Mouse (Mus musculus): ENCODE results near the gene Sept12. TPM values are rescaled to one million over a fixed set of nuclear protein-coding genes. Genes with fewer than 3 reads are reported as not detected.

Sept12 gene
- polyA plus RNA-seq, 1 experiment from 2014 or later = not detected

DNA sequence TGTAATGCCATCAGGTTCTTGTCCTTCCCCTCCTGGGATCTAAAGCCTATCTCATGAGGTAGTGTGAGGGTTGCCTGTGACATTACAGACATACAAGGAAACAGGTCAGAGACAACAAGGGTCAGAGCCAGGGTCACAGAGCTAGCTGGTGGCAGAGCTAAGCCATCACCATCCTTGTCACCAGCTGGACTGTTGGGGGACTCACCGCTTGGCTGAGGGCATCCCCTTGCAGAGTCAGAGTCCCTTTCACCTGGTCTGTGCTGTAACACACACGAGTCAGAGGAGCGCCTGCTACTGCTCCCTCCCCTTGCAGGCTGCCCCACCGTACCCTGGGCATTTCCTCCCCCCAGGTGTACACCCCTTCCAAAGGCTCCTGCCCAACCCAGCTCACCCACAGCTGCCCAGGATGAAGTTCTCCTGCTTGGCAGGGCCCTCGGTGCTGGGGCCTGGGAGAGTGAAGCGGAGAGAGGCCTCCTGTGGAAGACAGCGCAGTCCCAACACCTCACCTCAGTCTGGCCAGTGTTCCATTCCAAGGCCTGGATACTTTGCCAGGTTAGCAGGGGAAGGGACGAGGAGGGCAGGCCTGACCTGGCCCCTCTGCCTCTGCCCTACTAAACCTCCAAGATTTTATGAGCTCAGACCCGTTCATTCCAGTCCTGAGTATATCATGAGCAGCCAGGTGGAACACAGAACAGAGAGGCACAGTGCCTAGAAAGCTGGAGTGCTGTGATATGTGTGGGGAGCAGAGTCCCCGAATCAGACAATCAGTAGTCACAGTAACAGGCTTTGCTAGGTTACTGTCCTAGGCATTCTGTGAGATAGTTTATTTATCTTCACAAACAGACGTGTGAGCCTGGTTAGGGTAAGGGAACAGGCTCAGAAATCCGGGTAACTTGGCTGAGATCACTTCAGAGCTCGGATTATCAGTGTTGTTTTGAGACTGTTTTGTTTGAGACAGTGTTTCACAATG lies 14.7 kb upstream of the Sept12 start:
- ATAC-seq (ENCODE audit: low FRiP score) (no peak), DNase-seq (ENCODE audit: low spot score) (no peak)
- Histone ChIP-seq H3K4me2 (replicated peaks) (peak overlapping the region; percentile 64), H3K27me3 (ENCODE audit: control insufficient read depth, insufficient read depth, low read length) (no peaks in the 10 kb centered on the region), H3K27ac (peak overlapping the region; percentile 79; the same call in 1 of the 2 replicates), H3K36me3 (replicated peaks; ENCODE audit: control insufficient read depth, insufficient read depth) (peaks cover 38% of the 10 kb centered on the region), H3K4me3 (replicated peaks; ENCODE audit: low read length) (peak overlapping the region; percentile 55), H3K9ac (peak overlapping the region; percentile 65), H3K9me3 (ENCODE audit: control insufficient read depth, low read length) (no peaks in the 10 kb centered on the region), H3K4me1 (replicated peaks; ENCODE audit: control insufficient read depth, insufficient read depth, low read length) (peaks cover 7% of the 10 kb centered on the region; the same call in 1 of the 2 replicates)
- WGBS = 56% methylated on average over 13 of the region's 13 CpGs

- Histone ChIP-seq H3K36me3 (replicated peaks; ENCODE audit: control insufficient read depth, insufficient read depth) (peaks cover 28% of the 10 kb centered on the region), H3K9ac (no peak overlapping the region), H3K9me3 (ENCODE audit: control insufficient read depth, low read length) (no peaks in the 10 kb centered on the region), H3K4me3 (replicated peaks; ENCODE audit: low read length) (no peak overlapping the region), H3K4me1 (replicated peaks; ENCODE audit: control insufficient read depth, insufficient read depth, low read length) (peaks cover 7% of the 10 kb centered on the region; the same call in 1 of the 2 replicates), H3K4me2 (replicated peaks) (no peak overlapping the region), H3K27me3 (ENCODE audit: control insufficient read depth, insufficient read depth, low read length) (no peaks in the 10 kb centered on the region), H3K27ac (no peak overlapping the region)
- DNase-seq (ENCODE audit: low spot score) (no peak), ATAC-seq (ENCODE audit: low FRiP score) (no peak)
- 91% methylated on average over 7 of the region's 7 CpGs for WGBS
These were observed 13.6 kb upstream of the Sept12 start for GRCm38 (mm10) chr16:5011285-5011684.

GRCm38 (mm10) chr16:5010371-5010935 lies 12.8 kb upstream of the Sept12 start:
- DNase-seq (ENCODE audit: low spot score) = no peak
- H3K4me3 ChIP-seq (replicated peaks; ENCODE audit: low read length) = no peak overlapping the region
- no peak overlapping the region for H3K9ac ChIP-seq

GRCm38 (mm10) chr16:5008076-5008475 lies 10.4 kb upstream of the Sept12 start:
- DNase-seq (ENCODE audit: low spot score) (no peak), ATAC-seq (ENCODE audit: low FRiP score) (no peak)
- WGBS = 85% methylated on average over 12 of the region's 12 CpGs
- H3K4me3 ChIP-seq (replicated peaks; ENCODE audit: low read length) = no peak overlapping the region
- H3K27me3 ChIP-seq (ENCODE audit: control insufficient read depth, insufficient read depth, low read length) = no peaks in the 10 kb centered on the region
- H3K4me1 ChIP-seq (replicated peaks; ENCODE audit: control insufficient read depth, insufficient read depth, low read length) = peaks cover 7% of the 10 kb centered on the region; the same call in 1 of the 2 replicates
- H3K4me2 ChIP-seq (replicated peaks) = no peak overlapping the region
- no peak overlapping the region for H3K9ac ChIP-seq
- H3K9me3 ChIP-seq (ENCODE audit: control insufficient read depth, low read length) = no peaks in the 10 kb centered on the region
- H3K36me3 ChIP-seq (replicated peaks; ENCODE audit: control insufficient read depth, insufficient read depth) = peaks cover 8% of the 10 kb centered on the region; the same call in 1 of the 2 replicates
- H3K27ac ChIP-seq = no peak overlapping the region

More at GRCm38 (mm10) chr16:5010371-5010935, 12.8 kb upstream of the Sept12 start:
- Histone ChIP-seq H3K27ac (no peak overlapping the region), H3K36me3 (replicated peaks; ENCODE audit: control insufficient read depth, insufficient read depth) (peaks cover 19% of the 10 kb centered on the region), H3K9me3 (ENCODE audit: control insufficient read depth, low read length) (no peaks in the 10 kb centered on the region), H3K4me2 (replicated peaks) (no peak overlapping the region), H3K4me1 (replicated peaks; ENCODE audit: control insufficient read depth, insufficient read depth, low read length) (peaks cover 7% of the 10 kb centered on the region; the same call in 1 of the 2 replicates), H3K27me3 (ENCODE audit: control insufficient read depth, insufficient read depth, low read length) (no peaks in the 10 kb centered on the region)
- 82% methylated on average over 10 of the region's 10 CpGs for WGBS
- ATAC-seq (ENCODE audit: low FRiP score) = no peak

GRCm38 (mm10) chr16:5007492-5007891 lies 9.8 kb upstream of the Sept12 start:
- Histone ChIP-seq H3K36me3 (replicated peaks; ENCODE audit: control insufficient read depth, insufficient read depth) (peaks cover 8% of the 10 kb centered on the region; the same call in 1 of the 2 replicates), H3K4me2 (replicated peaks) (no peak overlapping the region), H3K4me1 (replicated peaks; ENCODE audit: control insufficient read depth, insufficient read depth, low read length) (peaks cover 6% of the 10 kb centered on the region; the same call in 1 of the 2 replicates), H3K9ac (no peak overlapping the region), H3K27me3 (ENCODE audit: control insufficient read depth, insufficient read depth, low read length) (no peaks in the 10 kb centered on the region), H3K4me3 (replicated peaks; ENCODE audit: low read length) (no peak overlapping the region), H3K27ac (no peak overlapping the region), H3K9me3 (ENCODE audit: control insufficient read depth, low read length) (no peaks in the 10 kb centered on the region)
- 62% methylated on average over 6 of the region's 6 CpGs for WGBS
- ATAC-seq (ENCODE audit: low FRiP score) (no peak), DNase-seq (ENCODE audit: low spot score) (no peak)

GRCm38 (mm10) chr16:5007067-5007466 lies 9.4 kb upstream of the Sept12 start, which contains the start of gene Smim22:
Smim22 (plus strand) TSS chr16:5007288.
- Histone ChIP-seq H3K27me3 (ENCODE audit: control insufficient read depth, insufficient read depth, low read length) (no peaks in the 10 kb centered on the region), H3K36me3 (replicated peaks; ENCODE audit: control insufficient read depth, insufficient read depth) (peaks cover 8% of the 10 kb centered on the region; the same call in 1 of the 2 replicates), H3K9ac (no peak within 1 kb of the TSS), H3K4me1 (replicated peaks; ENCODE audit: control insufficient read depth, insufficient read depth, low read length) (peaks cover 1% of the 10 kb centered on the region; the same call in 1 of the 2 replicates), H3K27ac (no peak within 1 kb of the TSS), H3K4me2 (replicated peaks) (no peak within 1 kb of the TSS), H3K4me3 (replicated peaks; ENCODE audit: low read length) (no peak within 1 kb of the TSS), H3K9me3 (ENCODE audit: control insufficient read depth, low read length) (no peaks in the 10 kb centered on the region)
- DNase-seq (ENCODE audit: low spot score) = no peak
- WGBS = 50% methylated on average over 5 of the region's 5 CpGs
- ATAC-seq (ENCODE audit: low FRiP score) = no peak

DNA sequence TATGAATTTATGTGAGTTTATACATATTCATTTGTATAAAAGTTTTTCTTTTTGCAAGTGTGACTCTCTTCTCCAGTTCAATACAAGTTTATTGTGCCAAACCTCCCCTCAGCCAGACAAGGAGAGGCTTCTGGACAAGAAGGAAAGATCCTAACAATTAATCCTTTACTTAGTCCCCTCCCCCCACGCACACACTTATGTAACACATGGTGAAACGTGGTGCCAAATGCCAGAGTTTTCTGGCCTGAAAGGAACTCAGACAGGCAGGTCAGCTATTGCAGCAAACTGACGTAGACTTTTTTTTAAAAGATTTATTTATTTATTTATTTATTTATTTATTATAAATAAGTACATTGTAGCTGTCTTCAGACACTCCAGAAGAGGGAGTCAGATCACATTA lies 3.0 kb upstream of the Sept12 start:
- no peak overlapping the region for H3K4me2 ChIP-seq (replicated peaks)
- H3K4me3 ChIP-seq (replicated peaks; ENCODE audit: low read length) = no peak overlapping the region
- no peak overlapping the region for H3K9ac ChIP-seq
- ATAC-seq (ENCODE audit: low FRiP score) (no peak), DNase-seq (ENCODE audit: low spot score) (no peak)
- WGBS = 77% methylated on average over 3 of the region's 3 CpGs
- no peak overlapping the region for H3K27ac ChIP-seq
- no peaks in the 10 kb centered on the region for H3K4me1 ChIP-seq (replicated peaks; ENCODE audit: control insufficient read depth, insufficient read depth, low read length)
- no peaks in the 10 kb centered on the region for H3K27me3 ChIP-seq (ENCODE audit: control insufficient read depth, insufficient read depth, low read length)
- no peaks in the 10 kb centered on the region for H3K36me3 ChIP-seq (replicated peaks; ENCODE audit: control insufficient read depth, insufficient read depth)
- no peaks in the 10 kb centered on the region for H3K9me3 ChIP-seq (ENCODE audit: control insufficient read depth, low read length)

- H3K4me2 ChIP-seq (replicated peaks) = no peak overlapping the region
- no peak for ATAC-seq (ENCODE audit: low FRiP score)
- H3K9ac ChIP-seq = no peak overlapping the region
- no peaks in the 10 kb centered on the region for H3K27me3 ChIP-seq (ENCODE audit: control insufficient read depth, insufficient read depth, low read length)
- no peaks in the 10 kb centered on the region for H3K36me3 ChIP-seq (replicated peaks; ENCODE audit: control insufficient read depth, insufficient read depth)
- no peak overlapping the region for H3K4me3 ChIP-seq (replicated peaks; ENCODE audit: low read length)
- WGBS = 87% methylated on average over 1 of the region's 1 CpGs
- H3K9me3 ChIP-seq (ENCODE audit: control insufficient read depth, low read length) = no peaks in the 10 kb centered on the region
- no peak overlapping the region for H3K27ac ChIP-seq
- no peaks in the 10 kb centered on the region for H3K4me1 ChIP-seq (replicated peaks; ENCODE audit: control insufficient read depth, insufficient read depth, low read length)
- no peak for DNase-seq (ENCODE audit: low spot score)
These were observed 1.3 kb upstream of the Sept12 start for GRCm38 (mm10) chr16:4998984-4999383.

- WGBS = 77% methylated on average over 4 of the region's 4 CpGs
These were observed 4.4 kb downstream of the Sept12 start for GRCm38 (mm10) chr16:4993276-4993675.

More at GRCm38 (mm10) chr16:4993276-4993675, 4.4 kb downstream of the Sept12 start:
- no peaks in the 10 kb centered on the region for H3K9me3 ChIP-seq (ENCODE audit: control insufficient read depth, low read length)
- H3K4me3 ChIP-seq (replicated peaks; ENCODE audit: low read length) = no peak overlapping the region
- no peaks in the 10 kb centered on the region for H3K36me3 ChIP-seq (replicated peaks; ENCODE audit: control insufficient read depth, insufficient read depth)
- DNase-seq (ENCODE audit: low spot score) (no peak), ATAC-seq (ENCODE audit: low FRiP score) (no peak)
- H3K4me2 ChIP-seq (replicated peaks) = no peak overlapping the region
- H3K27me3 ChIP-seq (ENCODE audit: control insufficient read depth, insufficient read depth, low read length) = no peaks in the 10 kb centered on the region
- H3K9ac ChIP-seq = no peak overlapping the region
- no peaks in the 10 kb centered on the region for H3K4me1 ChIP-seq (replicated peaks; ENCODE audit: control insufficient read depth, insufficient read depth, low read length)
- H3K27ac ChIP-seq = no peak overlapping the region
